Mouse (Mus musculus): ENCODE results near the gene Vmn2r61.

The Vmn2r61 gene

DNA sequence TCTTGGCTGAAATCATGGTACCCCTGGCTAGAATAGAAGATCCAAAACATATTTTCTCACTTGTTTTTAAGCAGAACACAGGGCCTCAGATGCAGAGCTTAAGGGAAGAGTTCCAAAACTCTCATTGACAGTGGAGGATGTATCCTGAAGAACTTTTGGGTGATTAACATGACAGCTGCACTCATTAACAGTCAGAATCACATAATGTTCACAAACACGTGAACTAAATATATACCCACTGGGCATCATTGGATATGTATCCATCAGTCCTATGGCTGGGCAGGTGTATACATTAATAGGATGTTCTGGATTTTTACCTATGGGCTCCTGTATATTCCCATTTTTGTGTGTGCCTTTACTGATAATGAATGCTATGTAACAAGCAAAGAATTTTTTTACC lies at the start of gene Vmn2r61:
Gene Vmn2r61, plus strand, starts transcription at position 301 of the 400 bp plus-strand sequence.
- H3K9me3 ChIP-seq (ENCODE audit: low read length), result peaks cover 22% of the 10 kb centered on the region
- TF ChIP-seq POU5F1 (IDR thresholded peaks at IDR 0.05; ENCODE audit: borderline replicate concordance, low read length) (no peak), NANOG (IDR thresholded peaks at IDR 0.05; ENCODE audit: borderline replicate concordance, low read length) (no peak), CTCF (conservative IDR thresholded peaks at IDR 0.05; ENCODE audit: low read length) (no peak)
- H3K27me3 ChIP-seq (ENCODE audit: insufficient read depth, low read length), result no peaks in the 10 kb centered on the region
- no peak within 1 kb of the TSS for H3K4me3 ChIP-seq (replicated peaks; ENCODE audit: low read length)
- H3K4me1 ChIP-seq (replicated peaks; ENCODE audit: low read depth, low read length), result no peaks in the 10 kb centered on the region
- H3K36me3 ChIP-seq (ENCODE audit: insufficient read depth, low read length), result no peaks in the 10 kb centered on the region
